Mouse (Mus musculus) bone marrow, adult 2 months (tissue): Measurements from ENCODE around the gene Tbr1.

ENCODE experiments used
- CTCF ChIP-seq: fragments of 200-500 bp; IDR thresholded peaks from 2 replicates; pipeline ENCODE4 v1.5.1; 2011; ENCODE audit warnings: low read length, control low read depth; ENCODE audit not compliant: control insufficient read depth, insufficient read depth
- POLR2A ChIP-seq: fragments of 200-500 bp; IDR thresholded peaks from 2 replicates; pipeline ENCODE4 v1.6.1; 2011; ENCODE audit warnings: low read depth, mild to moderate bottlenecking, control low read depth, low read length, borderline replicate concordance; ENCODE audit not compliant: control insufficient read depth

DNA sequence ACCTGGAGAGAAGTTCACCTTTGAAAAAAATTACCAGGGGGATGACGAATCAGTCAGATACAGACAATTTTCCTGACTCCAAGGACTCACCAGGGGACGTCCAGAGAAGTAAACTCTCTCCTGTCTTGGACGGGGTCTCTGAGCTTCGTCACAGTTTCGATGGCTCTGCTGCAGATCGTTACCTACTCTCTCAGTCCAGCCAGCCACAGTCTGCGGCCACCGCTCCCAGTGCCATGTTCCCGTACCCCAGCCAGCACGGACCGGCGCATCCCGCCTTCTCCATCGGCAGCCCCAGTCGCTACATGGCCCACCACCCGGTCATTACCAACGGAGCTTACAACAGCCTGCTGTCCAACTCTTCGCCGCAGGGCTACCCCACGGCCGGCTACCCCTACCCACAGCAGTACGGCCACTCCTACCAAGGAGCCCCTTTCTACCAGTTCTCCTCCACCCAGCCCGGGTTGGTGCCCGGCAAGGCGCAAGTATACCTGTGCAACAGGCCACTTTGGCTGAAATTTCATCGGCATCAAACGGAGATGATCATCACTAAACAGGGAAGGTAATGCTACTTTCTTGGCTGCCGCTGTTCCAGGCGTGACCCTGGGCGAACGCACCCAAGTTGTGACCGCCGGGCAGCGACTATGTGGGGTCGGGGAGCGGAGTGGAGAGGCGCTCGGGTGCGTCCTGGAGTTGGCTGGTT lies 2.3 kb downstream of the Tbr1 start:
- TF ChIP-seq CTCF, result no peak
- TF ChIP-seq POLR2A, result no peak
